Mouse (Mus musculus) spleen, adult 12 weeks (tissue): ENCODE measurements around the gene Dpp10.

Experiments
- DNase-seq: peaks from one replicate; pipeline ENCODE4 v3.0.0; 2022; ENCODE audit warnings: low spot score

The Dpp10 gene

DNA sequence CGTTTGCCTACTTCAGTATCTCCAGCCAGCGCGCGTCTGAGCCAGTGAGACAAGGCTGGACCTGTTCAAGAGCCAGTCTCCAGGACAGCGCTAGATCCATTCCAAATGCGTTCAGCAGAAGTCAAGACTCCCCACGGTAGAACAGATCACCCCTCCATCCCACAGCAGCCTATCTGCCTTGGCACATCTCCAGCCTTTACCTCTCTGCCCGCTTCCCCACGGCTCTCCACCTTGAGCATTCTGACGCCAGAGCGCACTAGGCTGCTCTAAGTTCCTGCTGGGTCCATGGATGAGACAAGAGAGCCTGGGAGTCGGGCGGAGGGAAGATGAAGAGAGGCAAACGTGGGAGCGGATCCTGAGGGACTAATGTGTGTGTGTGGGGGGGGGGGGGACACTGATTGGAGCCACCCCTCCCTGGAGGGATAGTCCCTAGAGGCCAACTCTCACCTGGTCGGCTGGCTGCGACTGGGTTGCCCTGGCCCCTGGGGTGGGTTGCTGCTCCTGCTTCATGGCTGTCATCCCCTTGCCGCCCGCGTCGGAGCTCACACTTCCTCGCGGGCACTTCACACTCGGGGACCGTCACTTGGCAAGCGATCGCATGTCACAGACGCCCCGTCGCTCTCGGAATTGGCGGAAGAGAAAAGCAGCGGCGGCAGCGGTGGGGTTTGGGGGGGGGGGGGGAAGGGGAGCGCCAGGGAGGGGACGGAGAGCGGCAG lies at the start of gene Dpp10:
Gene Dpp10 (minus strand): TSS at position 635 of the 716 bp plus-strand sequence.
- DNase-seq, result no peak

DNA sequence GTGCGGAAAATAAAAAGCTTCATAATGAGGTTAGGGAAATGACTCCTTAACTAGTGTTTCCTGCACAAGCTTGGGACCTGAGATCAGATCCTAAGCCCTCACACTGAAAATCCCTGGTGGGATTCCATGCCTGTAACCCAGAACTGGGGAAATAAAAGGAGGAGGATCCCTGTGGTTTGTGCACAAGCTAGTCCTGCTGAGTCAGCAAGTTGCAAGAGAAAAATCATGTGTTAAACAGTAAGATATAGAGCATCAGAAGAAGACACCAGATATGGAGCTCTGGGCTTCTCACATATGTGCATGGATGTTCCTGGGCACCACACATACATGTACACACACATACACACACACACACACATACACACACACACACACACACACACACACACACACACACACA lies 3.2 kb upstream of the Dpp10 start:
- no peak for DNase-seq

DNA sequence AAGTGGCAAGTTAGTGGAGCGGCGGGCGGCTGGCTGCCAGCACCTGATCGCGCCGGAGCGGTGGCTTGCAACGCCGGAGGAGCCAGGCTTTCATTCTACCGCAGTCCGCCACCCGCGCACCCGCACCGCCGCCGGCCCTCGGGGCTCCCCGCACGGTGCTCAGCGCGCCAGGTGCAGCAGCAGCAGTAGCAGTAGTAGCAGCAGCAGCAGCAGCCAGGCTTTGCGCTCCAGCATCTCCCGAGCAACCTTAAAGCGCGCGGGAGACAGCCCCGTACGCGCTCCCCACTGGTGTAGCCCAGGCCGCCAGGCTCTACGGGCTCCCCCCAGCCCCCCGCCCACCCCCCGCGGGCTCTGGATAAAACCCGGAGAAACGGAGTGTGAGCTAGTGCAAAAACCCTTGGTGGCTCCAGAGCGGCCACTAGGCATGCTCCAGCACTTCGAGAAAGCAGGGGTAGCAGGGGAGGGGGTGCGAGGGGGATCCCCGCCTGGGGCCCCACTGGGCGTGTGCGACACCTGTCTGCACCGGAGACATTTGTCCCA lies 472 bp upstream of the Dpp10 start:
- no peak for DNase-seq

DNA sequence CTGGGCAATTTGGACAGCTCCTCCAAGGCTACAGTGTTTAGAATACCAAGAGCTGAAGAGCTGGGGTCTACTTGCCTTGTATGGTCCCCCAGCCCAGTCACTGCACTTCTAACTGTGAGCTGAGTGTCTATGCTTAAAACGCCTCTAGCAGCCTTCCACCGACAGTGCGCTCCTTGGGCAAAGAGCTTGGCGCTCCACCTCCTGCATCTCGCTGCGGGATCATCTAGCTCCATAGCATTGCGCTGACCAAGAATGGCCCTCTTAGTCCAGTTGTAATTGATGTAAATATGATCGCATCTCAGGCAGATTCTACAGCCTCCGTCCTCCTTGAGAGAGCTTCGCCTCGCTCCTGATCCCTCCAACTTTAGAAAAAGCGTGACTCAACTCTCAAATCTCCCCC lies 1.2 kb downstream of the Dpp10 start:
- no peak for DNase-seq

DNA sequence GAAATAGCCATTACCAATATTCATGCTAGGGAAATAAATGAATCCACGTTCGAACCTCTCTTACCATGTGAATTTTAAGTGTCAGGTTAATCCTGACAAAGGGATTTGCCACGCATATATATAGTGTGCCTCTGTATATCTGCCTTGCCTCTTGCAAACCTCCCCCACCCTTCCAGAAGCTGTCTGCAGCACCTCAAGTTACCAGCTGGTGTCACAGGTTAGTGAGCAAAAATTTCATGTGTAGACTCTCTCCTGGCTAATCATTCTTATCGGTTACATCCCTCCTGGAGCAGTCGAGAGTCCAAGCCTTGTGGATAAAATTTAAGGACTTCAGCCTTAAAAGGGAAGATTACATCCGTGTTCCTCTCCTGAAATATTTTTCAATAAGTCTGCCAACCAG lies 1.9 kb downstream of the Dpp10 start:
- DNase-seq, result no peak

DNA sequence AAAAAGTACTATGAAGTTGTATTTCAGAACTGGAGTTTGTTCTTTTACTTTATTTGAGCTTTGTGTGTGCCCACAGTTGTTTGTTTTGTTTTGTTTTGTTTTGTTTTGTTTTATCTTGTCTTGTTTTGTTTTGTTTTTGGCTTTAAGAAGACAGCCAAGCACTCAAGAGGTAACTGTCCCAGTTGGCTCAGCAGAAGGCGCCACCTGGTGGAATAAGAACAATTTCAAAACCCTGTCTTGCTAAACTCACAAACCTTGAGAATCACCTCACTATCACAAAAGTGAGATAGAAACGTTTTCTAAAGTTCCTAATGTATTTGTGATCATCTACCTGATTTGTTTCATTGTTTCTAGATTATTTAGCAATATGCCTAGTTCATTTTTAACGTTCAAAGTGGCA lies 3.8 kb downstream of the Dpp10 start:
- no peak for DNase-seq

DNA sequence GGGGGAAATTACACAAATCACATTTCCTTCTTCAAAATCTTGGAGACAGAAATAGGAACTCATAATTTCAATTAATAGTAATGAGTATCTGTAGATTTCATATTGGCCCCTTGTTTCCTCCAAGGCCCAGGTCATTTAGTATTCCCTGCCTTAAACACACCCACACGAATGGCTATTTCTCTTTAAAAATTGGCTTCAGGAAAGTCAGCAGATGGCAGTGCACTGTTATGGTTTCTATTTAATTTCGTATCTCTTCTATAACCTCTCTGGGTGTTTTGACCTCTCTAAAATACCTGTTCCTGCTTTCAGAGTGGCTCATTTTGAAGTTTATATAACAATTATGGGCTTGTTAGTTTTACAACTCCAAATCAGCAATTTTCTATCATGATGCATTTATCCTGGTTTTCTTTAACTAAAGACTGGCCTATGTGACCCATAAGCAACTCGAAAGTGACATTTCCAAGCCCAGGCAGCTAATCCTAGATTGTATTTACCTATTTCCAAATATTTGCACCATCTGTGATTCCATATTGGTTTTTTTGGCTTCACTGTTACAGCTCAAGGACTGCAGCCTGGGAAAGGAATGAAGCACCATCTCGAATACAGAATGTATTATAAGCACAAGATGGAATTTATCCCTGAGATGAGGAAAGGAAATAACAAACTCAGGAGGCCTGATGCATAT lies 9.9 kb downstream of the Dpp10 start:
- no peak for DNase-seq

DNA sequence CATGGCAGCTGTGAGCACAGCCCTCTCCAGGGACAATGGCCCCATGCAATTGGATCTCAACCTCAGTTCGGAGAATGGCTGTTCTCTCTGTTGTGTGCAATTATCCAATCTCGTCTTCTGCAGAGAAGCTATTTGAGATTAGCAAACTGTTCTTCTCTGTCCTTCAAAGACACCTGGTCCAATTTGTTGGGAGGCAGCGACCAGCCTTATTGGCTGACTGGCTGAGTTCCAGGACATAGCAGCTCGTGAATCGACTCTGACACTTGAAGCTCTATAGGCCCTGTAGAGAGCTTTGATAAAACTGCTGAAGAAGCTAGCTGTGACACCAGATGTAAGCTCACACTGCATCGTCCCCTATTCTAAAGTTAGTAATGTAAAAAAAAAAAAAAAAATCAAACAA lies 12.7 kb downstream of the Dpp10 start:
- DNase-seq, result no peak

DNA sequence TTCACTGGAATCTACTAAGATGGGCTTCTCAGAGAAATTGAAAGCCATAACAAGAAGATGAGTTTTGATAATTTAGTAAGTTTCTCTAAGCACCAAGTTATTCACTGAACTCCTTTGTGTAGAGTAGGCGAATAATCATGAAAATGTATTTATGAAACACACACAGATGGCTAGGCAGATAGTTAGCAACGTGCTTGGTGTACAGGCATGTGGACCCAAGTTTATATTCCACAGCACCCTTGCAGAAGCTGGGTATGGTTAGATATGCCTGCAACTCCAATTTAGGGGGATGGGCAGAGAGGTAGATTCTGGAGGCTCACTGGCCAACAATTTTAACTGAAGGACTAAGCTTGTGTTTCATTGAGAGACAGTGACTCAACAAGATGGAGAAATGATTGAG lies 13.4 kb downstream of the Dpp10 start:
- no peak for DNase-seq

DNA sequence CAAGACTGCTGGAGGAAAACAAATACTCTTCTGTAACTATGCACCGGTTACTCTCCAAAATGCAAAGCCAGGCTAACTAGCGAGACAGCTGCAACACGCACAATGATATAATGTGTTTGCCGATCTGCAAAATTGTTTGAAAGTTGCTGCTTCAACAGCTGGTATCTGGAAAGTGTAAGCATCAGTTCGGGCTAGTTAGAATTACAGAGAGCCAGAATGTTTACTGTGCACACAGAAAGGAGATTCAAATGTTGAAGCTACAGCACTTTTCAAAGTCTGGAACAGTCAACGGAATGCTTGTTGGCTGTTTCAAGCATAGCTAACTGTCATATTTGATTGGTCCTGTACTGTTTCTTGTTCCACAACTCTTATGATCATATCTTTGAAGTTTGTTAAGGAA lies 42.6 kb downstream of the Dpp10 start:
- no peak for DNase-seq

DNA sequence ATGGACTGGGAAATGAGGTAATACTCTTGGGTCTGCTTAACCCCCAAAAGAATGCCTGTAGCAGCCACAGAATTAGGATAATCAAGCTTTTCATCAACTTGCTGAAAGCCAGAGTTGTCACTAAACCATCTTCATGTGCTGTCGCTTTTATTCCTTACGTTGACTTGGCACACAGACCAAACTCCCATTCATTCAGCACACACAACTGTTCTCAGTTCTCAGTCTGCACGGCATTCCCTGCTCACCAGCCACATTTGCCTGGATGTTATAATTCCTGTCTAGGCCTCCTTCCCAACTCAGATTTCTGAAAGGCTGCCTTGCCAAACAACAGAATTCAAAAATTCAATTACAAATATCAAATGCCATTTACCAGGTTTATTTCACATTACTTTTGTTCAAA lies 49.6 kb downstream of the Dpp10 start:
- no peak for DNase-seq

DNA sequence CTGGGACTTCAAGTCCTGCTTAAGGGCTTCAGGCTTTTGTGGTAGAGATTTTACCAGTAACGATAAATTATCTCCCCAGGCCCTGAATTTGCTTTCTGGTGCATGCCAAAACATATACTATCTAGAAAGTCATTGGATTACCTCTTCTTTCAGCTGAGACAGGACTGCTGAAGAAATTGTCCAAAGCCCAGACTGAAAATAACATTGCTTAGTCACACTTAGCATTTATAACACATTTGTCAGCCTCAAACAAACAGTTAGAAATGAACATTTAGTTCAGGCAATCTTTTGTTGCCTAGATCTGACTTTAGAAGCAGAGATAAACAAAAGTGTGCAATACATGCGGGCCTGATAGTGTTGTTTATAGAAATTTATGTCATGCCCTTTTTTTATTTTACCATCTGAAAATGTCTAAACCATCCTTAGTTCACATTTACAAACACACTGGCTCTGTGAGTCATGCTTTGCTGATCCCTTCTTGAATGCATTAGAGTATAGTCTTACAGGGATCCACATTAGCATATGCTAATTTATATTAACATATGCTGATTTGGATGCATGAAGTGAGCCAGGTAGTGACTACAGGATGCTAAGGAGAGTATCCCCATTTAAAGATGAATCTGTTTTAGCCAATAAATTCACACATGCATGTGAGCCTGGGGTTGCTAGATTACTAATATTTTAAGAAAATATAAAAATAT lies 59.9 kb downstream of the Dpp10 start:
- no peak for DNase-seq

DNA sequence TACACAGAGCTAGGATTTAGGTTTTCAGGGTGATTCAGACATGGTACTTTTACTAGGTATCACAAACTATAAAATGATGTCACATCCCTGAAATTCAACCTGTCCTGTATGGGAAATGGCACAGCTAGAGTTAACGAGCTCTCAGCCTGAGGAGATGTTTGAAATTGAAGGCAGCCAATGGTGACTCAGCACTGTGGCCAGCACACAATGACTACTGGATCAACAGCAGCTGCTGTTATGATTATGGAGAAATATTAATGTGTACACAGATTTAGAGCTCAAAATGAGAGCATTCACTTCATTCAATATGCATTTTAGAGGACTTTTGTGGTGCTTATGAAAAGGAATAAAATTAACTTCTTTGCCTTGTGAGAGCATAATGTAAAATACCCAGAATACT lies 66.8 kb downstream of the Dpp10 start:
- DNase-seq, result no peak

DNA sequence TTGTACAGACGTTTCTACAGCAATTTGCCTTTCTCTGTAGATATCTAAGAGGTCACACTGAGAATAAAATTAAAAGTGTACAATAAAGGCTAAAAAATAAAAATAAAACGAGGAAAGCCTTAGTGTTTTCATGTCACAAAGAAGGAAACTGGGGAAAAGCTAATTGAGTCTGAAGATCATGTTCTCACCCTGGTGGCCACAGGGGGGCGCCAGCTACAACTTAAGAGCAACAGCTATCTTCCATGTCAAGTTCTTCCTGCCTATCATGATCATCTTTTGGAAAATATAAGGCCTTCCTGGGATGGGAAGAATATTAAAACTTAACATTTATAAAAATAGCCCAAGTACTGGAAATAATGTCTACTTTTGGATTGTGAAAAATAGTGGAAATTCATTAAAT lies 70.7 kb downstream of the Dpp10 start:
- DNase-seq, result no peak

DNA sequence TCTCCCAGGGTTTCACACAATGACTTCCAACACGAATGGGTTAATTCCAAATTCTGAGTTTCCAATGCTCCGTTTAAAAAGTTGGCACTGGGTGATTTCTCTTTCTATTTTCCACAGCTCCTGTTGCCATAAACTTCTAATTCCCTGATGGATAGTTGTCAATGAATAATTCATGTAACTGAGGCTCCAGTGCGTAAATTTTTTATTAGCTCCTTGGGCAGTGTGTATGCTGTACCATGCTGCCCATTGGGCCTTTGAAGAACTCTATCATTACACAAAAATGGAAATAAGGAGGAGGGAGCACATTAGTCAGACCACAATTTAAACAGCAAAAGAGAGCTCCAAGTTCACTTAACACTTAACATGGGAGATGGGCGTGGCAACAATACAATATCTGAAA lies 99.2 kb downstream of the Dpp10 start:
- DNase-seq, result no peak

DNA sequence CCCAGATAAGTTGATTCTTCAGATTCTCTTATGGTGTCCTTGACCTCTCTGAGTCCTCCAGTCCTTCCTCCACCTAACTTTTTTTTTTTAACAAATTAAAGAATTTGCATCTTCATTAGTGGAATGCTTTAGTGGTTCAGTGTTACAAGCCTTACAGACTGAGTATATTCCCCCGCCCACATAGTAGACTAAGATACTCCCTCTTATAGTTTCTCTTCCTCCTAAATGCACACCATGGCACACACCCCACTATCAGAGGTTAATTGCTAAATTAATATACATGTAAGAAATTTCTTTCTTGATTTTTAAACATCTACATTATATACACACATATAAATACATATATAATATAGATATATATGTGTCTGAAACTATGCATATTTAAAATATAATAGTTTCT lies 104.5 kb downstream of the Dpp10 start:
- no peak for DNase-seq

DNA sequence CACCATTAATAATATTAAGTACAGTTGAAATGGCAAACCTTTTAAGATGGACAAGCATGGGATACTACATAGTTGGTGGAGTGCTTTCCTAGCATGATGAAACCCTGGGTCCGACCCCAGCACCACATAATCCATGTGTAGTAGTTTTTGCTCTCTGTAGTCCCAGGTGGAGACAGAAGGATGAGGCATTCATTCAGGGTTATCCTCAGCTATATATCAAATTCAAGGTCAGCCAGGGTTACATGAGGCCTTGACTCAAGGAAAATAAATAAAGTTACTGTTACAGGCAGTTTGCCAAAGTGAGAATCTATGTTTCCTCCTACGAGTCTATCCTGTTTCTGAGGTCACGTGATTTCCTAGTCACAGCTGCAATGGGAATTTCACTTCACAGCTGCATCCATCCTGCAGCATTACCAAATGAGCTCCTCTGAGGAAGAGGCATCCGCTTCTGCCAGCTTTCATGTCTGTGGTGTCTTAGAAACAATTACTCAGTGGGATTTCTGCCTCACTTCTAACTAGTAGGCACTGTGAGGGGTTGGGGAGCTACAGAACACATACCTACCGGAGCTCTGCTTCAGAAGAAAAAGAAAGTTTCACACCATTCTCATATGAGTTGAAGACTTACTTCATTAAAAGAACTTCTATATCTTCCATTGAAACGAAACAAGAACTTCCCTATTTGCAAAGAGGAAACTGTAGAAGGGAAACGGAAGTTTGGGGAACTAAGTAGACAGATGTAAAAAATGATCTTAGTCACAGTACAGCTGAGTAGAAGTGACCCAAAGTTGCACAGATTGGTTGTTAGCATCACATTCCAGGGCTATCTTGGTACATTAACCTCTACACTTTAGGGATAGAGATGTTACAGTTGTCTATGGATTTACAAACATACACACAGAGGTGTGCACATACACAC lies 111.3 kb downstream of the Dpp10 start:
- DNase-seq, result no peak

DNA sequence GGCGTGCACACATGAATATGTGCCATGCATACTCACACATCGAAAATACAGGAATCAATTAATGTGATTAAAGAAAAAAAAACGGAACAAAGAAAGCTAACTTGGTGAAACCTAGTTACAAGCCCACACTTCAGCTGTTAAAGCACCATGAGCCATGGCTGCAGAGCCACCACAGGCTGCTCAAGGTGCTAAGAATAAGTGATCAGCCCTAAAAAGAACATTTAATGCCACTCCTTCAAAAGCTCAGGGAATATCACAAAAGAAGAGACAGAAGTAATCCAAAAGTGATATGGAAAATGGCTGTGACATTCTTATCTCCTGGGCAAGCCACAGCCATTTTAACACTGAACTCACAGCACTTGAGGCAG lies 117.4 kb downstream of the Dpp10 start:
- DNase-seq, result no peak

DNA sequence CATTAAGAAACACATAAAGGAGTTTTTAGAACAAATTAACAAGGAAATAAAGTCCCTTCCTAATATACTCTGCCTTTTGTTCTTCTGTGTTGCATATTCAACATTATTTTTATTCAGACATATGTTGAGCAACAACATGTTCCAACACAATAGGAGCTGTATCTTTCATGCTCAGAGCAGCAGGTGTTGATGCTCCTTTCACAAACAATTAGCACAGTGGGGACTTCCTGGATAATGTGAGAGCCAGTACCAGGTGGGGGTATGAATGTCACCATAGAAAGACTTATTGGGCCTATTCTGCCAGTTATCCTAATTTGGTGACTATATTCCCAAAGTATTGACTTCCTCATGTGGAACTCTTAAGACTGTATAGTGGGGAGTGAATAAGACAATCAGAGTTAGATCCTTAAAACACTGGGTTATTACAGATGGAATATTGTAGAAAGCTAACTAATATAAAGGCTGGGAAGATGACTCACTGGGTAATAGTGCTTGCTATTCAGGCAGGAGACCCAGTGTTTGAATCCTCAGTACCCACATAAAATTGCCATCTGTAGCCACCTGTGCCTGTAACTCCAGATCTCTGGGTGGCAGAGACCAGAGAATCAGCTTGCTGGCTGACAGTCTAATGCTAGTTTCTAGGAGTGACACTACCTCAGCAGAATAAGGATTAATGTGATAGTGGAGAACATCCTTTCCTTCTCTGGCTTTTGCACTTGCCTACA lies 117.9 kb downstream of the Dpp10 start:
- DNase-seq, result no peak

DNA sequence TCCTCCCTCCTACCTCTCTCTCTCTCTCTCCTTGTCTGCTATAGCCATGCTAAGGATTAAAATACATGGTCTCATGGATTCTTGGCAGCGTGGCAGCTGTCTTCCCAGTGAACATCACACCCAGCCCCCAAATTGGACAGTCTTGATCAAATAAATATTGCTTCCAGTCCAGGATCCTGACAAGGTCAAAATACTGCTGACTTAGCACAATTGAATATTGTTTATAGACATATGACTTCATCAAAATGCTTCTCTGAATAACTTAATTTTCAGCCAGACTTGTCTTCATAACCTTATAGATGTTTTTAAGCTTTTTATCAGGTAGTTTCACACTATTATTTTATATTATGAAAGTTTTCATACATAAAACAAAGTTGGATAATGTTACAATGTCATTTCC lies 120.5 kb downstream of the Dpp10 start:
- no peak for DNase-seq

DNA sequence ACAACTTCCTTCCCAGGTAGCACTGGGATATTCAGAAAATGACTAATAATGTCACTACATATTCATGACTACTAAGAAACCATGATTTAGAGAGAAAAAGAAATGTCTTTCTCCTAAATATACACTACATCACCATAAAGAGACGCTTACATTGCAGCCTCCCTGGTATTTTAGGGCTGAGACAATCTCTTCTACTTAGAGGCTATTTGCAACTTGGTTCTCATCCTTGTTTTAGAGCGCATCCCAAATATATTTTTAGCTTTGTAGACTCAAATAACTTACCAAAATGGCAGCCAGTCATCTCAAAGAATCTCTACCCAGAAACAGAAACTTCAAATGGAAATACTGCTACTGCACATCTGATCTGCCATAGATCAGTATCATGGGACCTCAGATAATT lies 121.5 kb downstream of the Dpp10 start:
- no peak for DNase-seq
